Mouse (Mus musculus): Measurements from ENCODE around the gene Ccnq. TPM values are rescaled to one million over a fixed set of nuclear protein-coding genes. Genes with fewer than 3 reads are reported as not detected.

The Ccnq gene
- total and polyA plus RNA-seq, 3 experiments: 47.7 to 63.5 (median 55.5) TPM

GRCm38 (mm10) chr11:78728041-78728440 is 23.5 kb downstream of the Ccnq start:
- in situ Hi-C loops (cut with MboI; ENCODE audit: low pct_ligation_motif_present, low pct_unique_long_range_greater_than_20kb, low sequenced_read_pairs) (no loop called here), dilution Hi-C loops (cut with MboI; ENCODE audit: extremely low pct_ligation_motif_present, extremely low pct_unique_long_range_greater_than_20kb, low sequenced_read_pairs) (no loop called here)
- no peak for TF ChIP-seq MAX (IDR thresholded peaks at IDR 0.05; ENCODE audit: low read length)
- TF ChIP-seq JUND (conservative IDR thresholded peaks at IDR 0.05; ENCODE audit: low read depth, low read length): no peak
- TF ChIP-seq JUN (IDR thresholded peaks at IDR 0.05; ENCODE audit: insufficient read depth, low read depth, low read length): no peak
- no peak for TF ChIP-seq ZKSCAN1 (IDR thresholded peaks at IDR 0.05; ENCODE audit: borderline replicate concordance, low read depth, low read length)
- no peak for TF ChIP-seq USF2 (conservative IDR thresholded peaks at IDR 0.05; ENCODE audit: low read depth, low read length)
- TF ChIP-seq ZMIZ1 (IDR thresholded peaks at IDR 0.05; ENCODE audit: low read depth, low read length): no peak
- no peak for TF ChIP-seq BHLHE40 (IDR thresholded peaks at IDR 0.05; ENCODE audit: low read depth, low read length)
- TF ChIP-seq ELF1 (IDR thresholded peaks at IDR 0.05; ENCODE audit: low read depth, low read length): no peak
- no peak for TF ChIP-seq SIN3A (IDR thresholded peaks at IDR 0.05; ENCODE audit: low read length)
- no peak for TF ChIP-seq POLR2A (IDR thresholded peaks at IDR 0.05; ENCODE audit: low read depth, low read length)
- TF ChIP-seq TCF12 (IDR thresholded peaks at IDR 0.05; ENCODE audit: low read depth, low read length): no peak
- TF ChIP-seq MXI1 (IDR thresholded peaks at IDR 0.05; ENCODE audit: low read depth, low read length): no peak
- no peak for TF ChIP-seq HCFC1 (IDR thresholded peaks at IDR 0.05; ENCODE audit: low read depth, low read length)
- TF ChIP-seq TBP (conservative IDR thresholded peaks at IDR 0.05; ENCODE audit: low read depth, low read length): no peak
- TF ChIP-seq SMC3 (IDR thresholded peaks at IDR 0.05; ENCODE audit: low read depth, low read length): no peak
- no peak for TF ChIP-seq ETS1 (conservative IDR thresholded peaks at IDR 0.05; ENCODE audit: low read depth, low read length)
- Histone ChIP-seq H3K27ac (ENCODE audit: insufficient read depth, low read depth) (no peak overlapping the region), H3K9ac (ENCODE audit: insufficient read depth, low read depth) (no peak overlapping the region), H3K4me2 (ENCODE audit: insufficient read depth, low read depth, poor library complexity, severe bottlenecking) (no peak overlapping the region), H3K79me2 (replicated peaks; ENCODE audit: control insufficient read depth, extremely low read depth, insufficient read depth, poor library complexity, severe bottlenecking) (no peaks in the 10 kb centered on the region), H3K27me3 (replicated peaks) (peaks cover 20% of the 10 kb centered on the region), H3K4me1 (ENCODE audit: control insufficient read depth in 1 of 2, insufficient read depth in 2 of 2) (no peaks in the 10 kb centered on the region), H3K4me3 (replicated peaks in 1 of 3; ENCODE audit: low read depth in 2 of 3, low read length in 2 of 3, poor library complexity in 1 of 3) (no peak overlapping the region), H3K36me3 (replicated peaks in 1 of 2; ENCODE audit: control insufficient read depth in 1 of 2, insufficient read depth in 1 of 2, low read length in 1 of 2) (no peaks in the 10 kb centered on the region), H3K9me3 (replicated peaks; ENCODE audit: low read length) (no peaks in the 10 kb centered on the region)
- no peak for DNase-seq (ENCODE audit: extremely low read depth)

GRCm38 (mm10) chr11:78726366-78726765 is 25.2 kb downstream of the Ccnq start:
- no peak overlapping the region for H3K4me2 ChIP-seq (ENCODE audit: insufficient read depth, low read depth, poor library complexity, severe bottlenecking)
- dilution Hi-C loops (cut with MboI; ENCODE audit: extremely low pct_ligation_motif_present, extremely low pct_unique_long_range_greater_than_20kb, low sequenced_read_pairs) (no loop called here), in situ Hi-C loops (cut with MboI; ENCODE audit: low pct_ligation_motif_present, low pct_unique_long_range_greater_than_20kb, low sequenced_read_pairs) (no loop called here)
- peaks cover 20% of the 10 kb centered on the region for H3K27me3 ChIP-seq (replicated peaks)
- H3K27ac ChIP-seq (ENCODE audit: insufficient read depth, low read depth): no peak overlapping the region
- H3K9me3 ChIP-seq (replicated peaks; ENCODE audit: low read length): no peaks in the 10 kb centered on the region
- no peak overlapping the region for H3K9ac ChIP-seq (ENCODE audit: insufficient read depth, low read depth)
- TF ChIP-seq TCF12 (IDR thresholded peaks at IDR 0.05; ENCODE audit: low read depth, low read length) (no peak), JUND (conservative IDR thresholded peaks at IDR 0.05; ENCODE audit: low read depth, low read length) (no peak), MXI1 (IDR thresholded peaks at IDR 0.05; ENCODE audit: low read depth, low read length) (no peak), HCFC1 (IDR thresholded peaks at IDR 0.05; ENCODE audit: low read depth, low read length) (no peak), MYC (IDR thresholded peaks at IDR 0.05; ENCODE audit: low read depth, low read length) (no peak), MAZ (IDR thresholded peaks at IDR 0.05; ENCODE audit: low read depth, low read length) (no peak), CHD1 (IDR thresholded peaks at IDR 0.05; ENCODE audit: low read depth, low read length) (no peak), PAX5 (IDR thresholded peaks at IDR 0.05; ENCODE audit: low read length) (no peak), IRF4 (IDR thresholded peaks at IDR 0.05; ENCODE audit: low read depth, low read length) (no peak), POLR2AphosphoS2 (IDR thresholded peaks at IDR 0.05; ENCODE audit: low read depth, low read length) (no peak)
- no peaks in the 10 kb centered on the region for H3K79me2 ChIP-seq (replicated peaks; ENCODE audit: control insufficient read depth, extremely low read depth, insufficient read depth, poor library complexity, severe bottlenecking)
- no peak for DNase-seq (ENCODE audit: extremely low read depth)
- H3K36me3 ChIP-seq (replicated peaks in 1 of 2; ENCODE audit: control insufficient read depth in 1 of 2, insufficient read depth in 1 of 2, low read length in 1 of 2): no peaks in the 10 kb centered on the region
- H3K4me3 ChIP-seq (replicated peaks in 1 of 3; ENCODE audit: low read depth in 2 of 3, low read length in 2 of 3, poor library complexity in 1 of 3): no peak overlapping the region
- no peaks in the 10 kb centered on the region for H3K4me1 ChIP-seq (ENCODE audit: control insufficient read depth in 1 of 2, insufficient read depth in 2 of 2)

Measured in CH12.LX (cell line).